Mouse (Mus musculus) embryonic facial prominence, embryonic 14.5 days (tissue): ENCODE results near the gene Sgsm2. TPM values are rescaled to one million over a fixed set of nuclear protein-coding genes. Genes with fewer than 3 reads are reported as not detected.
A peak's percentile ranks its signal among the peaks of the same experiment; 100 is the strongest.

Source experiments
- ATAC-seq: fragments of 200-750 bp; cut with Nextera tagmentation; 2 replicates; pipeline ENCODE4 v1.8.0; 2017; ENCODE audit warnings: low read depth, moderate number of reproducible peaks, moderate TSS enrichment
- DNase-seq: peaks from one replicate; pipeline ENCODE4 v3.0.0-alpha.2; 2015; ENCODE audit warnings: low spot score
- H3K27ac ChIP-seq: fragments of 300-500 bp; sonication (generic); replicated peaks from 2 replicates; pipeline ENCODE4 v1.5.1; 2014; ENCODE audit warnings: low read depth, mild to moderate bottlenecking, low read length, moderate library complexity
- H3K27me3 ChIP-seq: fragments of 300-500 bp; sonication (generic); replicated peaks from 2 replicates; pipeline ENCODE4 v1.6.1; 2014; ENCODE audit warnings: low read length; ENCODE audit not compliant: control insufficient read depth, insufficient read depth
- H3K36me3 ChIP-seq: fragments of 300-500 bp; sonication (generic); 2 replicates; pipeline ENCODE4 v1.6.1; 2014; ENCODE audit warnings: low read length, mixed read lengths; ENCODE audit not compliant: control insufficient read depth, insufficient read depth
- H3K4me1 ChIP-seq: fragments of 300-500 bp; sonication (generic); 2 replicates; pipeline ENCODE4 v1.6.1; 2014; ENCODE audit warnings: antibody characterized with exemption, low read length; ENCODE audit not compliant: control insufficient read depth, insufficient read depth
- H3K4me2 ChIP-seq: fragments of 300-500 bp; sonication (generic); 2 replicates; pipeline ENCODE4 v1.6.1; 2014; ENCODE audit warnings: low read depth, mild to moderate bottlenecking, low read length, moderate library complexity, mixed read lengths
- H3K4me3 ChIP-seq: fragments of 300-500 bp; sonication (generic); 2 replicates; pipeline ENCODE4 v1.5.1; 2014; ENCODE audit warnings: low read depth, mild to moderate bottlenecking, low read length
- H3K9ac ChIP-seq: fragments of 300-500 bp; sonication (generic); 2 replicates; pipeline ENCODE4 v1.6.1; 2014; ENCODE audit warnings: low read depth, mild to moderate bottlenecking, low read length, moderate library complexity, mixed read lengths
- H3K9me3 ChIP-seq: fragments of 300-500 bp; sonication (generic); 2 replicates; pipeline ENCODE4 v1.6.1; 2016; ENCODE audit warnings: low read length; ENCODE audit not compliant: control insufficient read depth
- WGBS: fragments of 180-500 bp; shearing (Covaris S2); extraction: QIAGEN DNeasy Blood & Tissue Kit; methylation state at CpG from one replicate; pipeline ENCODE4 v1.1.7; 2014; 5-methylcytosine and 5-hydroxymethylcytosine counted together
- polyA plus RNA-seq: library from polyadenylated mRNA; unstranded; fragments of >200 nt; fragmentation: Nextera tagmentation; extraction: Ambion mirVana; gene quantifications from 2 replicates; pipeline ENCODE4 v1.2.1, GENCODE M21; 2014

The Sgsm2 gene
- polyA plus RNA-seq = 4.9 and 6.2 TPM in 2 replicates

DNA sequence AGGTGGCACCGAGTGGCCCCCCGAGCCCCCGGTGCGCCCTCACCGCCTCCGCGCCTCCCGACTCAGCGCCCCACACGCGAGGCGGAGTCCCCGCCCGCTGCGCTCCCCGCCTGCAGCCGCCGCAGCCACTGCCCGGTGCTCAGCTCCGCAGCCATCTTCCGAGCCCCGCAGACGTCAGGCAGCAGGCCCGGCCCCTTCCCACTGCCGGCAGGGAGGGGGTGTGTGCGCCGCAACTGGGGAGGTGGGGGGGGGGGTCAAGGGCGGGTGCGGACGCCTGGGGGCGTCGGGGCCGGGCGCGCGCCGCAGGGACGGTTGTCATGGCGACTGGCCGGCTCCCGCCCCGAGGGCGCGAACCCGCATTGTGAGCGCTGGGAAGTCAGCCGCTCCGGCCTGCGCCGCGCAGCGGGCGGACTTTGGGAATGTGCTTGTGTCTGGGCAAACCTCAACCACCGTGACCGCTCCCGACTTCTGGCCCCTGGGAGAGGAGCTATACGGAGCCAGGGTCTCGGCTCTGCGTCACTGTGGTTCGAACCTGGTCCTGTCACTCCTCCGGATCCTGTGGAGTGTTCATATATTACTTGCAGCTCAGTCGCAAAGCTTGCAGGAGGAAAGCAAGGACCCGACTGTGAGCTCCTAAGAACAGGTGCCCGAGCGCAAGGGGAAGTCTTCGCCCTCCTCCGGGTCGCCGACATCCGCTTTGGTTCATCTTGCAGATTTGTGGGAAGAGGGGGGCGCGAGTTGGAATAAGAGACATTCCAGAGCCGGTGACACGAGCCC lies at the start of gene Sgsm2:
TSS of gene Sgsm2 (minus strand) at position 160 of the 777 bp plus-strand sequence.
- peaks cover 10% of the 10 kb centered on the region for H3K4me1 ChIP-seq
- no peaks in the 10 kb centered on the region for H3K27me3 ChIP-seq
- peak; percentile 74 for DNase-seq
- H3K9me3 ChIP-seq = no peaks in the 10 kb centered on the region
- peak within 1 kb of the TSS; percentile 76 for H3K4me2 ChIP-seq
- WGBS = under 1% methylated on average over 36 of the region's 74 CpGs
- peak within 1 kb of the TSS; percentile 77 for H3K27ac ChIP-seq
- peak; percentile 70 for ATAC-seq
- H3K36me3 ChIP-seq = peaks cover 29% of the 10 kb centered on the region
- H3K4me3 ChIP-seq = peak within 1 kb of the TSS; percentile 88
- H3K9ac ChIP-seq = peak within 1 kb of the TSS; percentile 85

DNA sequence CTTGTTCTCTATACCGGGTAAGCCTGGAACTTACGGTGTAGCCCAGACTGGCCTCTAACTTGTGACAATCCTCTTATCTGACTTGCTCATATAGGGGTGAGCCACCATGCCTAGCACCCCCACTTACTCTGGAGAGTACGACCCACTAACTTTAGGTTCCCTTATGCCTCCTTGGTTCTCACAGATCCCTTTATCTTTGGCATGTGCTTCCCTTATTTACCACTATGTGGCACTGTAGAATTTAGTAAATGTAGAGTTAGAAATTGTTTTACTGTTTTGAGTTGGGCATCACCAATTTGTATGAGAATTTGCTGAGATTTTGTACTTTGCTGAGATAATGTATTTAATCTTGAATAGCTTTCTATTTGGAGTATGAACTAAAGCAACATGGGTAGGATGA lies 49.5 kb upstream of the Sgsm2 start:
- no peak overlapping the region for H3K4me3 ChIP-seq
- H3K27ac ChIP-seq = no peak overlapping the region
- H3K27me3 ChIP-seq = no peaks in the 10 kb centered on the region
- no peak for ATAC-seq
- no peaks in the 10 kb centered on the region for H3K9me3 ChIP-seq
- H3K36me3 ChIP-seq = peaks cover 65% of the 10 kb centered on the region
- WGBS = 76% methylated on average over 3 of the region's 3 CpGs
- H3K4me2 ChIP-seq = no peak overlapping the region
- no peaks in the 10 kb centered on the region for H3K4me1 ChIP-seq
- DNase-seq = peak; percentile 75
- no peak overlapping the region for H3K9ac ChIP-seq

DNA sequence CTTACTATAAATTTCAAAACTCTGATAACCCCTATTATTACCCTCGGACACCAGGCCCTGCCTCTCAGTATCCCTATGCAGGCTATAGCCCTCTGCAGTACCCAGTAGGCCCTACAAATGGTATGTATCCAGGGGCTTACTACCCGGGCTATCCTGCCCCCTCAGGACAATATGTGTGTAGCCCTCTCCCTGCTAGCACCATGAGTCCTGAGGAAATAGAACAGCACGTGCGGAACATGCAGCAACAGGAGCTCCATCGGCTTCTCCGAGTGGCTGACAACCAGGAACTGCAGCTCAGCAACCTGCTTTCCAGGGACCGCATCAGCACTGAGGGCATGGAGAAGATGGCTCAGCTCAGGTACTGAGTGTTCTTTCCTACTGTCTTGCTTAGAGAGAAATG lies 33.5 kb upstream of the Sgsm2 start:
- DNase-seq = no peak
- no peak overlapping the region for H3K4me2 ChIP-seq
- H3K4me1 ChIP-seq = peaks cover 10% of the 10 kb centered on the region
- H3K4me3 ChIP-seq = no peak overlapping the region
- no peak overlapping the region for H3K27ac ChIP-seq
- H3K36me3 ChIP-seq = peaks cover 51% of the 10 kb centered on the region
- no peaks in the 10 kb centered on the region for H3K9me3 ChIP-seq
- no peak overlapping the region for H3K9ac ChIP-seq
- H3K27me3 ChIP-seq = no peaks in the 10 kb centered on the region
- WGBS = 95% methylated on average over 7 of the region's 7 CpGs
- no peak for ATAC-seq

DNA sequence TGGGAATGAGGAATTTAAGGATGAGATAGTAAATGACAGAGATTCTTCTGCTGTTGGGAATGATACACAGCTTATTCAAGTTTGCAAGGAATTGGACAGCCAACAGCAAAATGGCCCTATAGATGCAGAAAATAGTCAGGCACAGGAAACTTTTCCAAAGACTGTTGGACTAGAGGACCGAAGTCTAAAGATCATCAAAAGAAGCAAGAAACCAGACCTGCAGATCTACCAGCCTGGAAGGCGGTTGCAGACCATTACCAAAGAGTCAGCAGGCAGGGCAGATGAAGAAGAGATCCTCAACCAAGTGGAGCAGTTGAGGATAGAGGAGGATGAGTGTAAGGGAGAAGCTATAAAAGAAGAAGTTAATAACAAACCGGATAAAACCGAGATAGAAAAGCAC lies 32.3 kb upstream of the Sgsm2 start:
- no peak for DNase-seq
- 89% methylated on average over 4 of the region's 4 CpGs for WGBS

DNA sequence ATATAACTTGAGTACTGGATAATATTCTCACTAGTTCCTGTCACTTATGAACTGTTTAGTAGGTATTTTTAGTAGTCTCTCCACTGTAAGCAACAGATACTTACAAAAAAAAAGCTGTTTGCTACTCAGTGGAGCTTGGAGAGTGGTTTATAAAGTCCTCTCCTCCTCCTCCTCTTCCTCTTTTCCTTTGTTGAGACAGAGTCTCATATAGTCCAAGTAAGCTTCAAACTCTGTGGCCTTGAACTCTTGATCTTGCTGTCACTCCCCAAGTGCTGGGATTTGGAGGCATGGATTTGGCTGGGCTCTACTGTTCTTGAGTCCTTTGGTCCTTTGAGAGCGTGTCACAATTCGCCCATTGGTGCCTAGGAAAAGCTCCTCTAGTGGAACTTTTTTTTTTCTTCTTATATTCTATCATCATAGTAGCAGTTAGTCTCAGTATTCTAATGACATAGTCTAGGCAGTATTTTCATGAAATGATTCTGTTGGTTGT lies 30.4 kb upstream of the Sgsm2 start:
- Histone ChIP-seq H3K9ac (peak overlapping the region; percentile 95; the same call in 1 of the 2 replicates), H3K4me2 (0 out of 2 replicates have a peak overlapping the region, but pooled peaks have one; percentile 74), H3K9me3 (no peaks in the 10 kb centered on the region), H3K4me1 (peaks cover 17% of the 10 kb centered on the region), H3K27me3 (no peaks in the 10 kb centered on the region), H3K36me3 (peaks cover 23% of the 10 kb centered on the region), H3K4me3 (no peak overlapping the region), H3K27ac (no peak overlapping the region)
- WGBS = 88% methylated on average over 2 of the region's 2 CpGs
- ATAC-seq (no peak), DNase-seq (no peak)

More for the DNA sequence above, 32.3 kb upstream of the Sgsm2 start:
- no peak overlapping the region for H3K4me3 ChIP-seq
- H3K4me1 ChIP-seq = peaks cover 17% of the 10 kb centered on the region
- no peak overlapping the region for H3K9ac ChIP-seq
- ATAC-seq = no peak
- no peaks in the 10 kb centered on the region for H3K27me3 ChIP-seq
- H3K36me3 ChIP-seq = peaks cover 41% of the 10 kb centered on the region
- no peak overlapping the region for H3K27ac ChIP-seq
- no peak overlapping the region for H3K4me2 ChIP-seq
- no peaks in the 10 kb centered on the region for H3K9me3 ChIP-seq

DNA sequence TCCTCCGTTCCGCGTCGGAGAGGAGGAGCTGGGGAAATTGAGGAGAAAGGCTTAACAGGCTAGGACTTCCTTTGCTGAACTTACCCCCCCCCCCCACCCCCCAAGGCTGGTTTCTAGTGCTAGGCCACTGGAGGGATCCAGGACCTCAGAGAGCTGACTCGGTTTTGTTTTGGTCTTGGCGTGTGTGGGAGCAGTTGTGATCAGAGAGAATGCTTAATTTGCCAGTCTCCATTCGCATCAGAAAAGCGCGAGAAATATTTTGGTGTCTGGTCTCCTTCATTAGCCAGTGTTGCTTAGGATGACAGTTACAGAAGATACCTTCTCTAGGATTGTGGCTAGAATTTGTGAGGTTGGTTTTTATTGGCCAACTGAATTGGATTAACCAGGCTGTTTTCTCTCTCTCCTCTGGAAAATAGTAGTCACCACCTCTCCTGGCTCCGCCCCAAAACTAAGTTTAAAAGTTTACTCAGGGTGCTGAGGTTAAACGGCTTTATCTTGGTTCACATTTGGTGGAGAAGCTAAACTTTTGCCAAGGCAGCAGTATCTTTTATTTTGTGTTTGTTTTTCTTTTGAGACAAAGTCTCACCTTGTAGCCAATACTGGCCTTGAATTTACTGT lies 29.6 kb upstream of the Sgsm2 start:
- DNase-seq (peak; percentile 44), ATAC-seq (peak; percentile 2; the same call in 1 of the 2 replicates)
- Histone ChIP-seq H3K9me3 (no peaks in the 10 kb centered on the region), H3K4me1 (peaks cover 17% of the 10 kb centered on the region), H3K27me3 (no peaks in the 10 kb centered on the region), H3K9ac (peak overlapping the region; percentile 95), H3K4me3 (peak overlapping the region; percentile 99), H3K36me3 (peaks cover 15% of the 10 kb centered on the region), H3K4me2 (peak overlapping the region; percentile 74), H3K27ac (peak overlapping the region; percentile 98)
- WGBS = 7% methylated on average over 11 of the region's 11 CpGs

DNA sequence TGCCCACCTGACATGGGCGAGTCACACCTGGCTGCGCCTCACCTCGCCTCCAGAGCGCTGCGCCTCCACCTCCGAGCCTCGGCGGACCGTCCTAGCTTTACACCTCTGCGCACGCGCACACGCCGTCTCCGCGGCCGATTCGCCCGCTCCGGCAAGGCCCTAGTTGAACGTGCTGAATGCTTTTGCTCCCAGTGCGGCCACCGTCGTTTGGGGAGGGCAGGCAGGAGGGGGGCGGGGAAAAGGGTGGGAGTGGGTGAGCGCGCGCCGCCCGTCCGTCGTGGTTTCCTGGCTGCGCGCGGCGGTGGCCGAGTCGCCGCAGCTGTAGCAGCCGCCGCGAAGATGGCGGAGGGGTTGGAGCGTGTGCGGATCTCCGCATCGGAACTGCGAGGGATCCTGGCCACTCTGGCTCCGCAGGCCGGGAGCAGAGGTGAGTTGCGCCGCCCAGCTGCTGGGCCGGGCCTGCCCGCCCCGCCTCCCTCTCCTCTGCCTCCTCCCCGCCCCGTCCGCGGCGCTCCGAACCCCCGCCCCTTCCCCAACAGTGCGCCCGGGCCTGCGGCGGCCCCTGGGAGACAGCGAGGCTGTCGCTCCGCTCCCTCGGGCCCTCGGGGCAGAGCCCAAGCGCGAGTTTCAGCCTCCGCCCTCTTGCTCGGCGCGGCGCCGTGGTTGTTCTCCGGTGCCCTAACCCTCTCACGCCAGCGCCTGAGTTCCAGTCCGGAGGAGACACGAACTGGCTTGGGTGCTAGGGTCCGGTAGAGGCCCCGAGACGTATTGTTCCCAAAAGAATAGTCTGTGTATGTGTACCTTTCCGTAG lies 28.9 kb upstream of the Sgsm2 start, which contains the start of the genes Smg6 and Srr:
TSS of gene Smg6 (plus strand) at position 247 of the 811 bp plus-strand sequence.
TSS of gene Srr (minus strand) at position 372 of the 811 bp plus-strand sequence.
- ATAC-seq (peak; percentile 95), DNase-seq (peak; percentile 98)
- peaks cover 17% of the 10 kb centered on the region for H3K4me1 ChIP-seq
- peak within 1 kb of the TSS; percentile 74 for H3K4me2 ChIP-seq
- peak within 1 kb of the TSS; percentile 95 for H3K9ac ChIP-seq
- H3K36me3 ChIP-seq = peaks cover 8% of the 10 kb centered on the region
- no peaks in the 10 kb centered on the region for H3K27me3 ChIP-seq
- peak within 1 kb of the TSS; percentile 98 for H3K27ac ChIP-seq
- peak within 1 kb of the TSS; percentile 99 for H3K4me3 ChIP-seq
- WGBS = under 1% methylated on average over 37 of the region's 88 CpGs
- H3K9me3 ChIP-seq = no peaks in the 10 kb centered on the region

DNA sequence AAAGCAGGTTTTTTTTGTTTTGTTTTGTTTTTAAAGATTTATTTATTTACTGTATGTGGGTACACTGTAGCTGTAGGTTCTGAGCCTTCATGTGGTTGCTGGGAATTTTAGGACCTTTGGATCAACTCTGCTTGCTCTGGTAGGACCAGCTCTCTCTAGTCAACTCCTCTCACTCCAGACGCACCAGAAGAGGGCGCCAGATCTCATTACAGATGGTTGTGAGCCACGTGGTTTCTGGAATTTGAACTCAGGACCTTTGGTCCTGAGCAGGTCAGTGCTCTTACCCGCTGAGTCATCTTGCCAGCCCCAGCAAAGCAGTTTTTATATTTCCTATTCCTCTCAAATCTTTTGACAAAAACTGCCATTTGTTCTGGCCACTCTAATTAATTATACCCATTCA lies 27.3 kb upstream of the Sgsm2 start:
- Histone ChIP-seq H3K27me3 (no peaks in the 10 kb centered on the region), H3K9me3 (no peaks in the 10 kb centered on the region), H3K27ac (no peak overlapping the region), H3K9ac (no peak overlapping the region), H3K4me3 (no peak overlapping the region), H3K36me3 (peaks cover 14% of the 10 kb centered on the region), H3K4me2 (no peak overlapping the region), H3K4me1 (peaks cover 17% of the 10 kb centered on the region)
- ATAC-seq = no peak
- DNase-seq = no peak
- WGBS = 71% methylated on average over 4 of the region's 4 CpGs
